Mouse (Mus musculus) right cerebral cortex, postnatal 14 days (tissue): ENCODE data around the gene Cnn2.

Source experiments
- DNase-seq: peaks from one replicate; pipeline ENCODE4 v3.0.0; 2022

The Cnn2 gene

GRCm38 (mm10) chr10:79970415-79971182 is 17.8 kb upstream of the Cnn2 start, which contains the start of gene Grin3b:
Grin3b (plus strand) TSS chr10:79970715.
- no peak for DNase-seq

- DNase-seq: no peak
Observed at GRCm38 (mm10) chr10:79971183-79971497, 17.2 kb upstream of the Cnn2 start.

- DNase-seq: no peak
Observed at GRCm38 (mm10) chr10:79972831-79973230, 15.6 kb upstream of the Cnn2 start.

- DNase-seq: no peak
Observed at GRCm38 (mm10) chr10:79974087-79974486, 14.3 kb upstream of the Cnn2 start.

GRCm38 (mm10) chr10:79974668-79975067 is 13.7 kb upstream of the Cnn2 start:
- no peak for DNase-seq

GRCm38 (mm10) chr10:79976071-79976721 is 12.2 kb upstream of the Cnn2 start:
- DNase-seq: no peak

GRCm38 (mm10) chr10:79976722-79977107 is 11.7 kb upstream of the Cnn2 start:
- no peak for DNase-seq

- DNase-seq: no peak
Observed at GRCm38 (mm10) chr10:79977324-79977723, 11.1 kb upstream of the Cnn2 start.

- no peak for DNase-seq
Observed at GRCm38 (mm10) chr10:79978061-79978460, 10.3 kb upstream of the Cnn2 start.

- no peak for DNase-seq
Observed at GRCm38 (mm10) chr10:79979401-79980155, 8.8 kb upstream of the Cnn2 start.

GRCm38 (mm10) chr10:79983205-79983604 is 5.2 kb upstream of the Cnn2 start:
- no peak for DNase-seq

GRCm38 (mm10) chr10:79983670-79984069 is 4.7 kb upstream of the Cnn2 start:
- peak; percentile 81 for DNase-seq

- peak; percentile 79 for DNase-seq
Observed at GRCm38 (mm10) chr10:79984195-79984816, 4.1 kb upstream of the Cnn2 start, which contains the start of gene Tmem259. Tmem259 (minus strand) TSS chr10:79984330.

- DNase-seq: peak; percentile 88
Observed at GRCm38 (mm10) chr10:79984871-79985270, 3.5 kb upstream of the Cnn2 start.

GRCm38 (mm10) chr10:79985334-79986231 is 2.8 kb upstream of the Cnn2 start:
- DNase-seq: peak; percentile 52

GRCm38 (mm10) chr10:79986232-79986878 is 2.0 kb upstream of the Cnn2 start:
- no peak for DNase-seq

GRCm38 (mm10) chr10:79986963-79987362 is 1.4 kb upstream of the Cnn2 start:
- DNase-seq: peak; percentile 92

- DNase-seq: no peak
Observed at GRCm38 (mm10) chr10:79987771-79988505, 446 bp upstream of the Cnn2 start.

GRCm38 (mm10) chr10:79989272-79989786 is 945 bp downstream of the Cnn2 start:
- DNase-seq: no peak

GRCm38 (mm10) chr10:79989870-79990269 is 1.5 kb downstream of the Cnn2 start:
- no peak for DNase-seq

GRCm38 (mm10) chr10:79991099-79991498 is 2.7 kb downstream of the Cnn2 start:
- DNase-seq: no peak
